Comparison of ENCODE assay signal across 24 mouse cellular contexts in the genomic region with DNA sequence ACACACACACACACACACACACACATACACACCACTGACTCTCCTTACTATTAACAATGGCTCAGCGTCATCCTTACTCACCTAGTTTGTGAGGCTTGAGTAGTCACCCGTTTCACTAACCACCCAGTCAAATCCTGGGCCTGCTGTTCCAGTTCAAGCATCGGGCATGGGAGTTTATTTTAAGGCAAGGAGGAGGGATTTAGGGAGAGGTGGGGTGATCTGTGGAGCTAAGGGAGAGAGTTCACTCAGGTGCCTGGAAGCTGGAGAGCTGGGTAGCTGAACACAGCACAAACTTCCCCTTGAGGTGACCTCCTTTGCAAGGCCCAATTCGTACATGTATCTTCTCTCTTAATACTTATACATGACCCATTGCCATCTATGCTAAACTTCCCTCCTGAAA.
"Had no signal": no experiment of that assay in that cellular context is flagged by ENCODE, and none has a peak within 500 bp of the region (broad histone marks: within the 10 kb centered on the region; RNA-seq: fewer than 3 reads in every experiment).

No protein-coding gene starts in this region.

- H3K9me3 ChIP-seq: hindbrain, embryonic 12.5 days; intestine, embryonic 15.5 days; limb, embryonic 10.5 days; liver, embryonic 13.5 days; liver, embryonic 15.5 days had no signal

- H3K27ac ChIP-seq: heart, adult 2 months; hindbrain, embryonic 10.5 days; hindbrain, embryonic 12.5 days; hindbrain, embryonic 14.5 days; intestine, embryonic 15.5 days; layer of hippocampus, adult 2 months; left cerebral cortex, adult 2 months; limb, embryonic 10.5 days; limb, embryonic 12.5 days; liver, embryonic 13.5 days; liver, embryonic 15.5 days had no signal

- H3K27me3 ChIP-seq: hindbrain, embryonic 12.5 days; intestine, embryonic 15.5 days; limb, embryonic 12.5 days; liver, embryonic 13.5 days; liver, embryonic 15.5 days had no signal

- ATAC-seq: forebrain, postnatal 0 days; hindbrain, embryonic 16.5 days; inflammation-experienced regulatory T-cells, adult 6 months; intestine, embryonic 15.5 days; intestine, postnatal 0 days; liver, postnatal 0 days had no signal

- H3K9ac ChIP-seq: forebrain, postnatal 0 days; hindbrain, embryonic 12.5 days; hindbrain, embryonic 14.5 days; intestine, embryonic 15.5 days; limb, embryonic 12.5 days; liver, embryonic 13.5 days; liver, embryonic 15.5 days; liver, postnatal 0 days had no signal

- H3K4me2 ChIP-seq: heart, embryonic 11.5 days; hindbrain, embryonic 12.5 days; hindbrain, embryonic 14.5 days; intestine, embryonic 15.5 days; limb, embryonic 12.5 days; liver, embryonic 11.5 days; liver, embryonic 13.5 days; liver, embryonic 15.5 days had no signal

- H3K4me1 ChIP-seq: hindbrain, embryonic 10.5 days; hindbrain, embryonic 12.5 days; intestine, embryonic 15.5 days; limb, embryonic 10.5 days; limb, embryonic 12.5 days; liver, embryonic 13.5 days; liver, embryonic 15.5 days had no signal

- H3K36me3 ChIP-seq: hindbrain, embryonic 10.5 days; hindbrain, embryonic 12.5 days; intestine, embryonic 15.5 days; limb, embryonic 10.5 days; limb, embryonic 12.5 days; liver, embryonic 13.5 days; liver, embryonic 15.5 days had no signal

- H3K4me3 ChIP-seq: heart, adult 2 months; hindbrain, embryonic 10.5 days; hindbrain, embryonic 12.5 days; intestine, embryonic 15.5 days; layer of hippocampus, adult 2 months; left cerebral cortex, adult 2 months; limb, embryonic 10.5 days; limb, embryonic 12.5 days; liver, embryonic 13.5 days; liver, embryonic 15.5 days had no signal

- DNase-seq: forebrain, postnatal 0 days; gastrocnemius, postnatal 14 days; gastrocnemius, postnatal 36 days; heart, adult 11 months; heart, adult 2 months; heart, postnatal 10 days; heart, postnatal 4 days; liver; liver, embryonic 13.5 days; liver, postnatal 0 days had no signal
